Mouse (Mus musculus) MEL (cell line): ENCODE data around the gene Gli3. TPM values are rescaled to one million over a fixed set of nuclear protein-coding genes. Genes with fewer than 3 reads are reported as not detected.

Experiments used
- DNase-seq: peaks from one replicate; pipeline ENCODE4 v3.0.0; 2011; ENCODE audit warnings: low read depth, low spot score
- H3K27ac ChIP-seq: 2 replicates; pipeline ENCODE4 v1.5.1; 2012; ENCODE audit warnings: low read depth, mild to moderate bottlenecking, control low read depth, low read length, moderate library complexity; ENCODE audit not compliant: control insufficient read depth
- H3K27me3 ChIP-seq, 2 experiments: fragments of 150-350 bp in 1 of 2; sonication (generic) in 1 of 2; 2 replicates each; pipeline ENCODE4 v1.6.1; 2012; ENCODE audit warnings: low read length in 2 of 2, mild to moderate bottlenecking in 2 of 2, improper control_type of control experiment in 1 of 2, moderate library complexity in 1 of 2; ENCODE audit not compliant: insufficient read depth in 2 of 2, control insufficient read depth in 1 of 2
- H3K36me3 ChIP-seq, 2 experiments: 2 replicates each; pipeline ENCODE4 v1.6.1; 2012 to 2014; ENCODE audit warnings: low read length in 2 of 2, improper control_type of control experiment in 1 of 2, inconsistent platforms in 1 of 2, mild to moderate bottlenecking in 1 of 2; ENCODE audit not compliant: insufficient read depth in 2 of 2, control insufficient read depth in 1 of 2
- H3K4me1 ChIP-seq, 2 experiments: fragments of 150-350 bp in 1 of 2; sonication (generic) in 1 of 2; 2 replicates each; pipeline ENCODE4 v1.6.1; 2012; ENCODE audit warnings: low read length in 2 of 2, improper control_type of control experiment in 1 of 2, mild to moderate bottlenecking in 1 of 2; ENCODE audit not compliant: insufficient read depth in 2 of 2, control insufficient read depth in 1 of 2
- H3K4me3 ChIP-seq, 2 experiments: fragments of 150-350 bp in 1 of 2; sonication (generic) in 1 of 2; 2 replicates each; pipeline ENCODE4 v1.5.1; 2012; ENCODE audit warnings: low read depth in 2 of 2, low read length in 2 of 2, mild to moderate bottlenecking in 2 of 2, moderate library complexity in 2 of 2, control low read depth in 1 of 2, improper control_type of control experiment in 1 of 2; ENCODE audit not compliant: control insufficient read depth in 1 of 2, insufficient read depth in 1 of 2
- H3K79me2 ChIP-seq: 2 replicates; pipeline ENCODE4 v1.6.1; 2012; ENCODE audit warnings: mild to moderate bottlenecking, low read length, moderate library complexity; ENCODE audit not compliant: control insufficient read depth, poor library complexity, insufficient read depth
- H3K9ac ChIP-seq: 2 replicates; pipeline ENCODE4 v1.6.1; 2012; ENCODE audit warnings: low read depth, mild to moderate bottlenecking, control low read depth, low read length, moderate library complexity; ENCODE audit not compliant: control insufficient read depth, poor library complexity, severe bottlenecking
- H3K9me3 ChIP-seq: fragments of 150-350 bp; sonication (generic); replicated peaks from 2 replicates; pipeline ENCODE4 v1.6.1; 2012; ENCODE audit warnings: mild to moderate bottlenecking, low read length, improper control_type of control experiment, moderate library complexity; ENCODE audit not compliant: insufficient read depth
- BHLHE40 ChIP-seq: IDR thresholded peaks from 2 replicates; pipeline ENCODE4 v1.6.1; 2012; ENCODE audit warnings: low read depth, mild to moderate bottlenecking, inconsistent platforms, low read length, improper control_type of control experiment, borderline replicate concordance
- CHD2 ChIP-seq: IDR thresholded peaks from 2 replicates; pipeline ENCODE4 v1.6.1; 2011; ENCODE audit warnings: low read length, improper control_type of control experiment
- CTCF ChIP-seq, 3 experiments: IDR thresholded peaks in 2 of 3; conservative IDR thresholded peaks in 1 of 3; 2 replicates each; pipeline ENCODE4 v1.5.1; 2011 to 2012; ENCODE audit warnings: low read length in 3 of 3, low read depth in 2 of 3, mild to moderate bottlenecking in 2 of 3, improper control_type of control experiment in 1 of 3, inconsistent platforms in 1 of 3, mixed read lengths in 1 of 3, moderate library complexity in 1 of 3; ENCODE audit not compliant: control insufficient read depth in 1 of 3, insufficient read depth in 1 of 3, poor library complexity in 1 of 3, severe bottlenecking in 1 of 3
- ELF1 ChIP-seq: IDR thresholded peaks from 2 replicates; pipeline ENCODE4 v1.6.1; 2014; ENCODE audit warnings: low read depth, mild to moderate bottlenecking, inconsistent platforms, low read length, improper control_type of control experiment, moderate library complexity
- ETS1 ChIP-seq: IDR thresholded peaks from 2 replicates; pipeline ENCODE4 v1.6.1; 2012; ENCODE audit warnings: low read depth, mild to moderate bottlenecking, inconsistent platforms, low read length, improper control_type of control experiment, moderate library complexity
- GABPA ChIP-seq: IDR thresholded peaks from 2 replicates; pipeline ENCODE4 v1.6.1; 2012; ENCODE audit warnings: low read depth, mild to moderate bottlenecking, inconsistent platforms, low read length, improper control_type of control experiment, moderate library complexity
- KAT2A ChIP-seq: conservative IDR thresholded peaks from 2 replicates; pipeline ENCODE4 v1.6.1; 2012; ENCODE audit warnings: low read depth, low read length, improper control_type of control experiment, inconsistent platforms
- MAFK ChIP-seq: IDR thresholded peaks from 2 replicates; pipeline ENCODE4 v1.6.1; 2011; ENCODE audit warnings: low read depth, mild to moderate bottlenecking, low read length, improper control_type of control experiment, borderline replicate concordance
- MAZ ChIP-seq: IDR thresholded peaks from 2 replicates; pipeline ENCODE4 v1.6.1; 2012; ENCODE audit warnings: low read depth, mild to moderate bottlenecking, inconsistent platforms, low read length, improper control_type of control experiment
- MEF2A ChIP-seq: IDR thresholded peaks from 2 replicates; pipeline ENCODE4 v1.6.1; 2014; ENCODE audit warnings: low read depth, mild to moderate bottlenecking, inconsistent platforms, low read length, improper control_type of control experiment; ENCODE audit not compliant: poor library complexity, insufficient replicate concordance, severe bottlenecking; ENCODE audit errors: extremely low read depth
- MYC ChIP-seq: IDR thresholded peaks from 2 replicates; pipeline ENCODE4 v1.6.1; 2011; ENCODE audit warnings: low read depth, mild to moderate bottlenecking, low read length, improper control_type of control experiment, moderate library complexity
- NRF1 ChIP-seq: IDR thresholded peaks from 2 replicates; pipeline ENCODE4 v1.6.1; 2014; ENCODE audit warnings: low read depth, mild to moderate bottlenecking, inconsistent platforms, low read length, improper control_type of control experiment, moderate library complexity; ENCODE audit not compliant: poor library complexity, insufficient read depth, severe bottlenecking
- POLR2A ChIP-seq, 2 experiments: IDR thresholded peaks; 2 replicates each; pipeline ENCODE4 v1.6.1; 2011 to 2012; ENCODE audit warnings: low read length in 2 of 2, mild to moderate bottlenecking in 2 of 2, control low read depth in 1 of 2, improper control_type of control experiment in 1 of 2, low read depth in 1 of 2, moderate library complexity in 1 of 2; ENCODE audit not compliant: control insufficient read depth in 1 of 2, insufficient read depth in 1 of 2, poor library complexity in 1 of 2
- RAD21 ChIP-seq: IDR thresholded peaks from 2 replicates; pipeline ENCODE4 v1.6.1; 2011; ENCODE audit warnings: mild to moderate bottlenecking, low read depth, low read length, improper control_type of control experiment
- SMC3 ChIP-seq: IDR thresholded peaks from 2 replicates; pipeline ENCODE4 v1.6.1; 2011; ENCODE audit warnings: low read depth, low read length, improper control_type of control experiment
- TCF12 ChIP-seq: IDR thresholded peaks from 2 replicates; pipeline ENCODE4 v1.6.1; 2014; ENCODE audit warnings: low read depth, mild to moderate bottlenecking, inconsistent platforms, low read length, improper control_type of control experiment, moderate library complexity
- USF1 ChIP-seq: IDR thresholded peaks from 2 replicates; pipeline ENCODE4 v1.6.1; 2014; ENCODE audit warnings: low read depth, mild to moderate bottlenecking, inconsistent platforms, low read length, improper control_type of control experiment, moderate library complexity
- ZMIZ1 ChIP-seq: IDR thresholded peaks from 2 replicates; pipeline ENCODE4 v1.6.1; 2012; ENCODE audit warnings: low read depth, mild to moderate bottlenecking, inconsistent platforms, low read length, improper control_type of control experiment, moderate library complexity
- polyA plus RNA-seq, 2 experiments: library from polyadenylated mRNA; stranded (reverse) in 1 of 2; unstranded in 1 of 2; fragments of >175 nt in 1 of 2; fragments of >200 nt in 1 of 2; gene quantifications; 2 replicates each; pipeline versions ENCODE4 v1.2.1 to v1.2.4; 2012; ENCODE audit warnings: low replicate concordance in 2 of 2, low read depth in 1 of 2; ENCODE audit not compliant: insufficient read length in 2 of 2, insufficient read depth in 1 of 2, missing spikeins in 1 of 2
- total RNA-seq: library from RNA; depleted of rRNA; stranded (reverse); fragments of 300-350 nt; gene quantifications from 2 replicates; pipeline ENCODE4 v1.2.3, GENCODE M21; 2012

Gli3 gene
- total and polyA plus RNA-seq, 3 experiments: not detected

- H3K79me2 ChIP-seq: no peaks in the 10 kb centered on the region
- H3K27ac ChIP-seq: no peak overlapping the region
- H3K9ac ChIP-seq: no peak overlapping the region
- H3K9me3 ChIP-seq: no peaks in the 10 kb centered on the region
- no peak overlapping the region for H3K4me3 ChIP-seq
- no peaks in the 10 kb centered on the region for H3K36me3 ChIP-seq
- no peaks in the 10 kb centered on the region for H3K4me1 ChIP-seq
- no peaks in the 10 kb centered on the region for H3K27me3 ChIP-seq
- TF ChIP-seq CTCF (IDR thresholded peaks at IDR 0.05 in 2 of 3, conservative IDR thresholded peaks at IDR 0.05 in 1 of 3; ENCODE audit: control insufficient read depth in 1 of 3, insufficient read depth in 1 of 3, low read depth in 2 of 3, low read length in 3 of 3, poor library complexity in 1 of 3, severe bottlenecking in 1 of 3) (peak; percentile 27 to 47 (median 43)), ETS1 (no peak), ZMIZ1 (no peak), RAD21 (peak; percentile 57), ELF1 (no peak), KAT2A (no peak), SMC3 (peak; percentile 52), NRF1 (no peak), MAZ (no peak), MEF2A (no peak), CHD2 (no peak)
- peak; percentile 27 for DNase-seq
These were observed 299.9 kb downstream of the Gli3 start for GRCm38 (mm10) chr13:15762901-15763417.

- DNase-seq: no peak
- Histone ChIP-seq H3K36me3 (no peaks in the 10 kb centered on the region), H3K4me3 (no peak overlapping the region), H3K27me3 (no peaks in the 10 kb centered on the region), H3K79me2 (no peaks in the 10 kb centered on the region)
- no peak for TF ChIP-seq ZMIZ1
- no peak for TF ChIP-seq BHLHE40
- no peak for TF ChIP-seq GABPA
- no peak for TF ChIP-seq TCF12
- no peak for TF ChIP-seq CTCF (IDR thresholded peaks at IDR 0.05 in 2 of 3, conservative IDR thresholded peaks at IDR 0.05 in 1 of 3; ENCODE audit: control insufficient read depth in 1 of 3, insufficient read depth in 1 of 3, low read depth in 2 of 3, low read length in 3 of 3, poor library complexity in 1 of 3, severe bottlenecking in 1 of 3)
- no peak for TF ChIP-seq MAFK
- TF ChIP-seq MYC: no peak
- no peak for TF ChIP-seq USF1
- no peak for TF ChIP-seq POLR2A (IDR thresholded peaks at IDR 0.05; ENCODE audit: control insufficient read depth in 1 of 2, insufficient read depth in 1 of 2, low read depth in 1 of 2, low read length in 2 of 2, poor library complexity in 1 of 2)
- TF ChIP-seq, all 39 proteins: peak for 0
- H3K9me3 ChIP-seq: no peaks in the 10 kb centered on the region
- H3K9ac ChIP-seq: no peak overlapping the region
- H3K4me1 ChIP-seq: no peaks in the 10 kb centered on the region
- H3K27ac ChIP-seq: no peak overlapping the region
These were observed 314.6 kb downstream of the Gli3 start for GRCm38 (mm10) chr13:15777624-15778023.
